Mouse (Mus musculus) adrenal gland, postnatal 14 days (tissue): ENCODE measurements around the gene Ankdd1b. TPM values are rescaled to one million over a fixed set of nuclear protein-coding genes. Genes with fewer than 3 reads are reported as not detected.

Experiments
- DNase-seq: peaks from one replicate; pipeline ENCODE4 v3.0.0; 2021; ENCODE audit warnings: mixed read lengths
- total RNA-seq: library from RNA; stranded (reverse); gene quantifications from 2 replicates; pipeline ENCODE4 v1.2.3, GENCODE M21; 2021

Ankdd1b gene
- total RNA-seq, 1 experiment from 2014 or later = 1.1 TPM

DNA sequence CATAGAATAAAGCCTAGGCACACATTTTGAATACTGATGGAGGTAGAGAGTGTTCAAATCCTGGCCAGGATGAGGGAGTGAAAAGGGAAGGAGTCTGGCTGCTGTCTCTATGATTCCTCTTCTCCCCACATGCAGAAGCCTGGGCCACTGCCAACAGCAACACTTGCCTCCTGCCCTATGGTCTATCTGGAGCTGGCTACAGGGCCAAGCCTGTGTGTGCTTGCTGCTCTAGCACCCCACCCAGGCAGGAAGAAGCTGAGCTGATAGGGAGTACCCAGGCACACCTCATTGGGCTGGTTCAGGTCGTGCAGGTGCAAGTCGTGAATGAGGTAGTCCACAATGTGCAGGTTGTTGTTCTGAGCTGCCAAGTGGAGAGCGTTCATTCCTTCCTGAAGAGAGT, 16.7 kb downstream of the Ankdd1b start:
- DNase-seq = peak; percentile 59

DNA sequence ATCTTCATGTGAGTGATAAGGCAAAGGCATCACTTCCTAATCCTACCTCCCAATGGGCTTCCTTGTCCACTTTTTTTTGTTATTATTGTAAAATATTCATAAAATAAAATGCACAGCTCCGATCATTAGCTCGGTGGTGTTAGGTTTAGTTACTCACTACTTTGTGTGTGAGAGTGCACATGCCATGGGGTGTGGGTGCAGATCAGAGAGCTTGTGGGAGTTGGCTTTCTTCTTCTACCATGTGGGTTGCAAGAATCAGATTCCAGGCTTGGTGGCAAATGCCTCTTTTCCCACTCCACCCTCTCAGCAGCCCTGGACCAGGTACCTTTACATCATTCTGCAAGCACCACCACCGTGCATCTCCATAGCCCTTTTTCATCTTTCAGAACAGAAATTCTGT, 18.4 kb downstream of the Ankdd1b start:
- DNase-seq = no peak

DNA sequence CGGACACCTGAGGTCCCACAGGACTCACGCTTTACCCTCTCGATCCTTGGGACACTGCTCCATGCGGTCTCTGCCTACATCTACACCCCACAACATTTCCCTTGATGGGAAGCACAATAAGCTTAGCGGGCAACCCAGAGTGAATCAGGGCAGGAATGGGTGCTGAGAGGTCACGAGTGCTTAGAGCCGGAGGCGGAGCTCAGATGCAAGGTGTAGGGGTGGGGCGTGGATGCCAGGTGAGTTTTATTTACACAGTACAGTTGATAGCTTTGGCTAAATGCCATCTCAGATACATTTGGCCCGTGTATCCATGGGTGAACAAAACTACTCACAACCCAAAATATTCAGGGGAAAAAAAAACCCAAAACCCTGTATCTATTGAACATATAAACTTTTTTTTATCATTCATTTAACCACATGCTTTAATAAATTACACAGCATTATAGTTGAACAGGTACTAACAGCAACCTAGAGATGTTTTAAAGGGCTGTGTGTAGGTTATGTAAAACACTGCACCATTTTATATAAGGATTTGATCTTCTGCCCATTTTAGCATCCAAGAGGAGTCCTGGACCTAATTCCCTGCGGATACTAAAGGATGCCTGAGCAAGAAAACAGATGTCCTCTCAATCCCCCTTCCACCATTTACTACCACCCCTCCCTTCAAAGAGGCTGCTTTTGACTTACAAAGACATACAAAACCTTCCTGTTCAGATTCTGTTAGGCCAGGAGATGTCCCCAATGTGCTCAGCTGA, 19.4 kb downstream of the Ankdd1b start:
- DNase-seq = no peak

DNA sequence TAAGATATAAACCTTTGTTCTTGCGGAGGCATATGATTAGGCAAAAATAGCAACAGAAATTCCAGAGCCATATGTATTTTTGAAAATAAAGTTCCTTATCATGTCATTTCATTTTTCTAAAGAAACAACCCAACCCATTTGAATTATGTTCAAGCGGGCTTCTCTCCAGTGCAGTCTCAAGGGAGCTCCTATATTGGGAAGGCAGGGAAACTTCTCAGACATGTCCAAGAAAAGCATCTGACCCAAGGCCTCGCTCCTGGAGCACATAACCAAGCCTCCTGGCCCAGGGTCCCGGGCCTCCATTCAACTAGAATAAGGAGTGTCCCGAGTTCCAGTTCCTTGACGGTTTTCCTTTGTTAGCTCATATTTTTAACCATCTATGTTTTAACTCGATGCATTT, 20.1 kb downstream of the Ankdd1b start:
- no peak for DNase-seq

DNA sequence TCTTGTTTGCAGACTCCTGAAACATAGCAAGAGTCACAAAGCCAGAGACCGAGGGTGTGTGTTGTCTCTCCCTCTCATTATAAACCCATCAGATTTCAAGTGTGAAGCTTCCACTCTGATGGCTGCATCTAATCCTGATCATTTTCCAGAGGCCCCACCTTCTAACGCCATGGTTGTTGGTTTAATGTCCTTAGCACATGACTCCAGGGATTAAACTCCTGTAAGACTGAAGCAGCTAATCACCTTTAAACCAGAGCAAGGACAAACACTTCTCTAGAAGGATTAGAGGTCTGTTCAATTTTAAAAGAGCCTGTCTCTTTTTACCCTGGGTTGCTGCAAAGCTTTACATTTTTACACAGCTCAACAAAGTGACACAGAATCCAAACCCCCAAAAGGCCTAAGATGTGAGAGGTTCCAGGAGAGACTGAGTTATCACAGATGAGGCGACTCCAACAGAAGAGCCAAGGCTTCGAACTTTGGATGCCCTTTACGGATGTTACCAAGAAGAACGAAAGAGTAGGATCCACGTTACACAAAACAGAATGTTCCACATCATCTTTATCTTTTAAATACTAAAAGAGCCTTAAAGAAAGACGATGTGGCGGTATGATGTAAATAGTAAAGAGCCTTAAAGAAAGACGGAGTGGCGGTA, 20.7 kb downstream of the Ankdd1b start:
- DNase-seq = no peak

DNA sequence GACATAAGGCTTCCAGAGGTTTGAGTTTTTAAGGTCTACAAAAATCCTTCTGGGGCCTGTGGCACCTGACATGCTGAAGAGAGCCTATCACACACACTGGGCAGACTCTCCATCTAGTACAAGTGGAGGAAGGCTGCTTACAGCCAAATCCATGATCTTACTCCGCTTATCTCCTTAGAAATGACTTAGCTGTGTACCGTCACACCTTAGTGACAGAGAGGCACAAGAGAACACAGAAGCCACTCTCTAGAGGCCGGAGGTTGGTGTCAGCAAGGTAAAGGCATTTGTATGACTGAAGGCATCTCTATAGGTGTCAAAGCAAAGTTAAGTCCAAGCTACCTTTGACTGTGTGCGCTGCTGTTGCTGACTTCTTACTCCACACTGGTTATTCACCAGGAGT, 30.6 kb downstream of the Ankdd1b start:
- no peak for DNase-seq

DNA sequence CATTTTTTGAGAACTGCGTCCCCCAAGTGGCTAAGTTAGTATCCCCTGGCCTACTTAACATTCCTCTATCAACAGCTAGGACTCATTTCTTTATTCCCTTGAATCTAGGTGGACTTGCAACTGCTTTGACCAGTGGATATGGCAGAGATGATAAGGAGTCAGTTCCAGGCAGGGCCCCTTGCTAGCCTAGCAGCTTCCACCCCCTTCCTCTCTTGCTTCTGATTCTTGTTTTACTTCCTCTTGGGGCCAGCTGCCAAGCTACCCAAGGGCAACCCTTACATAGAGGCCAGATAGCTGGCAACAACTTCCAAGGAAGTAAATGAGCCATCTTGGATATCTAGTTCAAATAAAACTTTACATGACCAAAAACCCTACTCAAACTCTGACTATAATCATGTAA, 34.1 kb downstream of the Ankdd1b start:
- DNase-seq = no peak

DNA sequence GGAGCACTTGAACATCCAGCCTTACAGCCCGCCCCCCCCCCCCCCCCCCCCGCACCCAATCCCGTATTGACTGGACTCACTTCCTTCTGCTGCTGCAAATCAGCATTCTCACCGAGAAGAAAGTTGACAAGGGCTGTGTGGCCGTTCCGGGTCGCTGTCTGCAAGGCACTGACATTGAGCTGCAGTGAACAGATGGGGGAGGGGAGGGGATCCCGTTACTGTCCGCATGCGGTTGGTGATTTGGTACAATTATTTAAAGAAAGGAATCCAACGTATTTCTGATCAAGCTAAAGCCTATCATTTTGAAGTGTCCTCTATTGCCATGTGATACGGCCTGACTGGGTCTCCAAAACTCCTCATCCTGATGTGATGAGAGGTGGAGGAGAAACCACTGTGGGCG, 35.2 kb downstream of the Ankdd1b start:
- peak; percentile 64 for DNase-seq

DNA sequence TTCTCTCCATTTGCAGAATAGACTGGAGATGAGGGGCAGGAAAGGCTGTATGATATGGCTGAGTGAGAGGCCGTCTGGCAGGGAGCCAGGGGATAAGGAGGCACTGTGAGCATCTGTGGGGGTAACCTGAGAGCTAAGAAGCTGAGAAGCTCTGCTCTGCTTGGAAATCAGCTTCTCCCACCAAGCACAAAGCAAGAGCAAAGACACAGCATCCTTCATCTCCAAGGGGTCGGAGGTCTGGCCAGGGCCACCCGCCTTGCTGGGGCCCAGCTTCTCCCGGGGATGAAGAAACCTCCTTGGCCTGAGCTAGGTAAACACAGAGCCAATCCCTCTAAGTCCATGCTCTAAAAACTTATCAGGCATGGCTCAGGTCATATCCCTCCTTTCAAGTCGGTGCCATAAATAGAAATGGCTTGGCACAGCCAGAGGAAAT, 36.1 kb downstream of the Ankdd1b start:
- DNase-seq = peak; percentile 23

DNA sequence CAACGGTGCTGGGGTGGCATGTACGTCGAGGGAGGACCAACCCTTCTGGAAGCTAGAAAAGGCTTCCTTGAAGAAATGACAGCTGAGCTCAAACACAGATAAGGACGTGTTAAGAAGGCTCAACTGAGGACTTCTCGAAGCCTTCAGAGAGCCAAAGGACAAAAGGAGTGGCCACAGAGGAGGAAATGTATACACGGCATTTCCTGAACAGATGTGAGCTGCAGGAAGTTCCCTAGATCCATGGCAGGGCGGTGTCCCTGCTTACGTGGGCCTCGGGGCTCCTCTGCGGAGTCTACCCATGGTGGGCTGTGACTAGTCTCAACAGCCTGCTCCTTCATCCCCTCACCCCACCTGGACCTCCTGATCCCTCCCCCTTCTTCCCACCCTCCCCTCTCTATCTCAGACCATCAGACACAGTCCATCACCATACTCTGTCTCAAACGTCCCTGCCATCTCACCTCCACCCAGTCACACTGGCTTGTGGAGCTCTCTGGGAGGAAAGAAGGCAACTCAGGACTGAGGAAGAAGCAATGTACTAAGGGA, 37.3 kb downstream of the Ankdd1b start:
- no peak for DNase-seq

DNA sequence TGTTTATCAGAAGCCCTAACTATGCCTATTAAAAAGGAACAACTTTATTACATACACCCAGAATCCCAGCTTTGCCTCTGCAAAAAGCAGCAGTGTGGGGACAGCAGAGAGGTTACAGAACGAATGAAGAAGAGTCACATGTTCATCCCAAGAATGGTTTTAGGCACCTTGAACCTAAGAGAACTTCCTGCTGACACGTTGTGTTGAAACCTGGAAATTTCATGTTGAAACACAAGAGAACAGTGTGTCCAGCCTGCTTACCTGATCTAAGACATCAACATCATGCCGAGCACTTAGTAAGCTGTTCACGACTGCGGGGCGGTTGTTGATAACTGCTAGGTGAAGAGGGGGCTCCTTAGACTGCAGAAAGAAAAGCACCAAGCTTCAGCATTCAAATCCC, 38.0 kb downstream of the Ankdd1b start:
- DNase-seq = no peak

DNA sequence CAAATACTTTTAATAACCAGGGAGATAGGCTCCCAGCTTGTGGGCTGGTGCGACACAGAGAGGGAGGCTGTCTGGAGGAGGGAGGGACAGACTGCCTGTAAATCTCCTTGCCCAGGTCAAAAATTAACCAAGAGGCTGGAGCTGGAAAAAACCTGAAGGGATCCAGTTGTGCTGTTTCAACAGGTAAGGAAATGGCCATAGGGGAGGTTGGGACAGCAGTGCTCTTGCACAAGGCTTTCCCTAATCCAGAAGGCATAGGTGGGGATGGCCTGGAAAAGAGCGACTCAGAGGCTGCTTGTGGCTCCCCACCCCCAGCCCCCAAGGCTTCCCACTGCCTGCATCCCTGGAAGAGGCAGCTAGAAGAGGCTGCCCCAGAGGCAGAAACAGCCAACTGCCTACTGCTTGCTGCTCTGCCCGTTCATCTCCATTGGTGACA, 38.6 kb downstream of the Ankdd1b start:
- peak; percentile 45 for DNase-seq

DNA sequence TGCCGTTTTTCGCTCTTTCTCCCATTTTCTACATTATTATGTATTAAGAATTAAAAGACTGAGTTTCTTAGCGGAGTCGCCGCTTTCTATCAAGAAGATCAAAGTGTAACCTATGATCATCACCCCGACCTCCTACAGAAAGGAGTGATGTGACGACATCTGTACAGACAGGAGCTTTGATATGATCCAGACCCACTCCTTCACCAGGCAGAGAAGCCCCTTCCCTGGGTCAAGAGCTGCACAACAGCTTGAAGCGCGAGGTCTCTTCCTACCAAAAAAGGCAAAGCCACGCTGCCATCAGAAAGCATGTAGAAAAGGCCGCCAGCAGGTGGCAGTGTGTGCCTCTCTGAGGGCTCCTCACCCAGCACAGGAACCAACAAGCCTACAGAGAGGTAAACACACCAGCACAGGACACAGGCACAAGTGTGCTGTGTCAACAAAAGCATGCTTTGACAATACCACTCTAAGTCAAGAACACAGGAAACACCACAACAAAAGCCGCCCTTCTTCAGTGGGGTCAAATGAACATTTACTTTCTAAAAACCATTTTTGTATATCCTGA, 39.3 kb downstream of the Ankdd1b start:
- DNase-seq = peak; percentile 93

DNA sequence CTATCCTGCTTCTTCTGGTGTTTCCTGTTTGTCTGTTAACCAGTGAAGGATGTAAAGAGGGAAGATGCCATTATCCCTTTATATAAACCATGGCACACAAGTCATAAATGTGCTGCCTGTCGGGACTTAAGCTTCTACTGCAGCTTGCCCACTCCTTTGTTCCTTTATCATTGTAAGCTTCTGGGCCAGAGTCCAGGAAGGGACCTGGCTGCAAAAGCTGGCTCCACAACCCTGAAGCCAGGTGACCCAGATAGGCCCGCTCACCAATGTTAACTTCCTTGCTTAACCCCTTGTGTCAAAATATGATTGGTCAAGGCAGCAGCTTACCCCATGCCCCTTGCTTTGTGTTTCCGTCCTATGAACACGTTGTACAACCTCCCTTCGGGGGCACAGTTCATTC, 42.5 kb downstream of the Ankdd1b start:
- no peak for DNase-seq

DNA sequence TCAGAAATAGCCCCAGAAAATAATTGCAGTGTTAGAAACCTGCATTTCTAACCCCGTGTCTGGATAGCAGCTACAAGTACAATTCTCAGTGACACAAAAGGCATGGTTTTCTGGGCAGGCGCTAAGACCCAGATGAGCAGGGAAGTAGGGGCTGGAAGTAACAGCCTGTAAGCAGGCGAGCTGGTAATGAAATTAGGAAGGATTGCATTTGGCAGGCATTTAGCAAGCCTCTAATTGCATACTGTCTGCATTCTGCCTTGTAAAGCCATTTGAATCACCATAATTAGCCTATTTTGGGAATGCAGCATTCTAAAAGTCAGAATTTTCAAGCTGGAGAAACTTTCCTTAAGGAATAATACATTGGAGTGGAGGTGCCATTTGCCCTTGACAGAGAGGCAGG, 45.0 kb downstream of the Ankdd1b start:
- DNase-seq = no peak

DNA sequence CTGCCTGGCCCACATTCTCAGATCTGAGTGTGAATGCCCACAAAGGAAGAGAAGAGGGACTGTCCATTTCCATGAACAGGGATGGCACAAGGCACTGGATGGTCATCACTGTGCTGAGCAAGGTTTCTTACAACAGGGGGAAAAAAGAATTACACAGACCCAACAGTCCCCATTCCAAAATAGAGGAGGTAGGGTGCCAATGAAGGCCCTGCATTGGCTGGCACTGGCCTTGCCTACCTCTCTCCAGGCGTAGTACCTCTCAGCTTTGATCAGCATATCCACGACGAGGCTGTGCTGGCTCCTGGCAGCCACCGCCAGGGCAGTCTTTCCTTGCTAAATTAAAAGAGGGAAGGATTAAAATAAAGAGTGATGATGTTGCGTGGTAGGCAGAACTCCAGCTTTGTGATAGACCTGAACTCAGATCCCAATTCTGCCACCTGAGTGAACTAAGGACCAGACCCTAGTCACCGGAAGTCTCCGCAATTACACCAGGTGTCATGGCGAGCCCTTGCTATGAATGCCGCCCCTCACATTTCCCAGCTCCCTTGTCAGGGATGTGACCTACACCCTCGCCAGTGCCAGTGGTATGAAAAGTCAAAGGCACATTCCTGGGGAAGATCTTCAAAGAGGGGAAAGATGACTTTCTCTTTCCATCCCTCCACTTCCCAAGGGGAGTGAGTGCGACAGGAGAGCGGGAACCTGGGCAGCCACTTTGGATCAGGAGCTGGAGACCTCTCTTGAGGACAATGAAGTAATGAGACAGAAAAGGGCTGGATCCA, 46.3 kb downstream of the Ankdd1b start:
- no peak for DNase-seq

DNA sequence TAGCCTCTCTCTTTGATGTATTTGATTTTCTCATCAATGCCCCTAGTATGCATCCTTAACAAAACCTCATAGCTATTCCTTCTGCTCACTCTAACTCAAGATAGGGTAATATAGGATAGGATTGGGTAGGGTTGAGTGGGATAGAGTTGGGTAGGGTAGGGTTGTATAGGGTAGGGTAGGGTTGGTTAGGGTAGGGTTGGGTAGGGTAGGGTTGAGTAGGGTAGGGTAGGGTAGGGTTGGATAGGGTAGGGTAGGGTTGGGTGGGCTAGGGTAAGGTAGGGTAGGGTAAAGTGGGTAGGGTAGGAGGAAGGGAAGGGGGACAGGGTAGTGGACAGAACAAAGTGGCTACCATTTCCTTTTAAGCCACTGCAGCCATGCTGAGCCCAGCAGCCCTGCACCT, 49.8 kb downstream of the Ankdd1b start:
- DNase-seq = no peak

DNA sequence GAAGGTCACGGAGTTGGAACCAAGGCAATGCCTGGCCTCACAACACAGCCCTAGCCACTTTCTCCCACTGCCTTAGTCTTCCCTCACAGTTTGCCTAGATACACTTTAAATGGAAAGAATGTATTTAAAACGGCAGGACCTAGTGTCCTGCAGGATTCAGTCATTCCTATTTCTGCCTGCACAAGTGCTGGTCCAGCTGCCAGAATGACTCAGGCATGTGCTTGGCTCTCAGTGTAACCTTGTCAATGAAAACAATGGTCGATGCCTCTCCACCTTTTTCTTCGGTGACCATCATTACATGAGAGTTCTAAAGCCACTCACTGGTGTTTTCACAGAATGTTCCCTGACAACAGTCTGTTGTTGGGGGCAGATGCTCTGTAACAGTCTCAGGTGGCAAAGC, 52.5 kb downstream of the Ankdd1b start:
- DNase-seq = peak; percentile 29

DNA sequence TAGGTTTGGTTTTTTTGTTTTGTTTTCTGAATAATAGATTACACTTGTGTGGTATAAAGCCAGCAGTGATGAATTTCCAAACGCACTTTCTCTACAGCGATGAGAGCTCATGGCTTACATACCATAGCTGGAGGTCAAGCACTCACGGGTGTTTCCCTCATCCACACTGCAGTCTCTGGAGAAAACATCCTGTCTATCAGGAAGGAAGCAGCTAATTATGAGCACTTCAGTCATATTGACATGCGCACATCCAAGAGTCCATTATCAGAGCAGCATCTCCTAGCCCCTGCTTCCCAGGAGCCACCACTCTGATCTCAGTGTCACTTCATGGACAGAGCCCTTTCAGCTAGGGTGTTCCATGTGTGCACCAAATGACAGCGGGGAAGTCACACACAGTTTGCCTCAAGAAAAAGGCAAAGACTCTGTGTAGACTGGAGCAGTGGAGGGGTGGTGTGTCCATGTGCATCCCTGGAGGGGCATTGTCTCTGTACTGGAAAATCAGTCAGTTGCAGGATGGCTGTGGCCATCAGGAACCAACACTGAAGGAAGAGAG, 53.7 kb downstream of the Ankdd1b start:
- no peak for DNase-seq

DNA sequence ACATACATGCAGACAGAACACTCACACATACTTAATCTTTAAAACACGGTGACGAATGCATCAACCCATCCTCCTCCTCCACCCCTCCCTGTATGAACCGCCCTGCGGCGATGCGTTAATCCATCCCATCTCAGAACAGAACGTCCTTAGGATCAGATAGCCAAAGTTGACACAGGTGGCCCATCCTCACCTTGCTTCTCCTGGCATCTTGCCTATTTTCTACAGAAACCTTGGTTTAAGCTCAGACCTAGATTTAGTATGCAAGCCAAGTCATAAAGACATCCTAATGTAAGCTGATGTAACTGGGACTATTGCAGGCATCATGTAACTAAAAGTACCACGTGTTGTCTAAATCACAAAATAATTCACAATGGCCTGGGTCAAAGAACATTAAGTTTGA, 54.6 kb downstream of the Ankdd1b start:
- no peak for DNase-seq

DNA sequence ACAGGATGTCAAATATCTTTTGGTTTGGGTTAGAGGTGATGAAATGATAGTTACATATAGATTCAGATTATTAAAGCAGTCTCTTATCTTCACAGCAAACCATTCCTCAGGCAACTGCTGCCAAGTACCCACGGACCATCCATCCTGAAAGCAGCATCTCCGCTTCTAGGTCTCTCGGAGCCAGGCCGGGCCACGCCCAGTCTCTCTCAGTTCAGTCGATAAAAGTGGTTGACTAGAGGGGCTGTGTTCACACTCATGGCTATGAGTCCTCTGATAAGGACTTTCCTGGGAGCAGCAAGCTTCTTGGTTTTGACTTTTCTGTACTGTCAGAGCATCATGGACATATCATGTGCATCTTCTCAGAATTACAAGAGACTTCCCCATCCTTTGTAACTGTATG, 56.6 kb downstream of the Ankdd1b start:
- no peak for DNase-seq

DNA sequence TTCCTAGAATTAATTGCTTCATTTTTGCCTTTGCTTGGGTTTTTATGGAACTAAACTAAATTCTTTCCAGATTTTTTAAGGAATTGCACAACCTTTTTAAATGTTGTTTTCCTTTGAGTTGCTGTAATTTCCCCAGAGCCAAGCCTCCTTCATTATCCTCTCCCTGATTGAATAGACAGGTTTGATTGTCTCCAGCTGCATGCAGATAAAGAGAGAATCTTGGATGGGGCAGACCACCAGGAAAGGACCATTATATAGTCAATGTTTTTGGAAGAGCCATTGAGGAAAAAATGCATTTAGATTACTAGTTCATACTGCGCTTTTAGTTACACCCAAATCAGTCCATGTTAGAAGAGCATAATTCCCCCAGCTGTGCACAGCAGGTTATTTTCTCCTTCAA, 62.2 kb downstream of the Ankdd1b start:
- DNase-seq = no peak
